In the genomic region with DNA sequence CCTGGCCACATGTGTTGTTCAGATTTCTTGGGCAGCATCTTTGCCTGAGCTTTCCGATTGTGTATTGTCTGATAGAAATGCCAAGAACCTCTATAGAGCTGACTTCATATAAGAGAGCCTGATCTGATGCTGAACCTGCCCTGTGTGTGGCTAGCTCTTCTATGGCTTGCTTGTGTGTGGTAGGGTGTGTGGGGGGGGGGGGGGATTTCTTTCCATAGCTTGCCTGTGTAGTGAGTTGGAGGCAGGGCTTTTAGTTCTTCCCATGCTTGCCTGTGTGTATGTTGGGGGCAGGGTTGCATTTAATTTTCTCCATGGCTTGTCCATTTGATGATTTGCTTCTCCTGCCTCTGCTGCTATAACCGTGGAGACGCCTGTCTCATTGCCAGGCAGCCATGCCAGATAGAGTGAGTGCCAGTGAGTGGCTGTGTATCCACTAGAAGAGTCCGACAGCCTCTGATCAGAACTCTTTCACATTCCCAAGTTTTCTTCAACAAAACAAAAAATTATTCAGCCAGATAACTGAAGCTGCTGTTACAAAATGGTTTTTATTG, we compare ENCODE assay signal across 13 mouse cellular contexts. TPM values are rescaled to one million over a fixed set of nuclear protein-coding genes. Genes with fewer than 3 reads are reported as not detected.
DNase-seq lines count a peak whose midpoint lies in the region; ATAC-seq and TF ChIP-seq lines count a peak whose summit lies in the region.
"Had no signal": no experiment of that assay in that cellular context is flagged by ENCODE, and none has a peak within 500 bp of the region (broad histone marks: within the 10 kb centered on the region; RNA-seq: fewer than 3 reads in every experiment).

No protein-coding gene starts in this region.

- intact Hi-C loops in gastrocnemius, adult 2 months (cut with DNase I) = no loop called here

- ATAC-seq in limb, embryonic 12.5 days (ENCODE audit: insufficient number of reproducible peaks, insufficient read depth, low FRiP score, low TSS enrichment, low read depth) = no peak
- ATAC-seq in forebrain, embryonic 16.5 days = peak; percentile 49
- ATAC-seq in lung, embryonic 16.5 days (ENCODE audit: low read depth) = peak; percentile 76

- peaks cover 96% of the 10 kb centered on the region for H3K36me3 ChIP-seq in limb, embryonic 12.5 days
- peaks cover 100% of the 10 kb centered on the region for H3K36me3 ChIP-seq in limb, embryonic 10.5 days
- peaks cover 13% of the 10 kb centered on the region for H3K36me3 ChIP-seq in forebrain, embryonic 16.5 days (ENCODE audit: control insufficient read depth, insufficient read depth)
- peaks cover 28% of the 10 kb centered on the region for H3K36me3 ChIP-seq in lung, embryonic 16.5 days (ENCODE audit: control insufficient read depth, insufficient read depth, low read length)

- H3K27ac ChIP-seq in gastrocnemius, adult 2 months = no peak overlapping the region
- peak overlapping the region; percentile 72; the same call in 1 of the 2 replicates for H3K27ac ChIP-seq in limb, embryonic 12.5 days
- H3K27ac ChIP-seq in limb, embryonic 10.5 days = no peak overlapping the region
- H3K27ac ChIP-seq in forebrain, embryonic 16.5 days (ENCODE audit: low read length) = peak overlapping the region; percentile 16
- H3K27ac ChIP-seq in lung, embryonic 16.5 days (ENCODE audit: low read length) = peak overlapping the region; percentile 75
- H3K27ac ChIP-seq: kidney, postnatal 0 days had no signal

- no peak overlapping the region for H3K9ac ChIP-seq in limb, embryonic 12.5 days (replicated peaks)
- no peak overlapping the region for H3K9ac ChIP-seq in forebrain, embryonic 16.5 days (replicated peaks; ENCODE audit: low read depth, low read length)
- no peak overlapping the region for H3K9ac ChIP-seq in lung, embryonic 16.5 days (ENCODE audit: low read length)

- peak; percentile 51 for DNase-seq in gastrocnemius, adult 2 months
- no peak for DNase-seq in gastrocnemius, postnatal 25 days
- DNase-seq in limb, embryonic 10.5 days (ENCODE audit: low spot score) = no peak
- DNase-seq in adrenal gland, postnatal 36 days = no peak
- no peak for DNase-seq in frontal cortex, postnatal 14 days (ENCODE audit: low spot score in 2 of 2)
- DNase-seq: thymus, postnatal 25 days had no signal

- TF ChIP-seq CTCF in gastrocnemius, adult 2 months (IDR thresholded peaks at IDR 0.05) = no peak

- H3K27me3 ChIP-seq in limb, embryonic 12.5 days = no peaks in the 10 kb centered on the region
- no peaks in the 10 kb centered on the region for H3K27me3 ChIP-seq in limb, embryonic 10.5 days (ENCODE audit: low read depth, poor library complexity, severe bottlenecking)
- no peaks in the 10 kb centered on the region for H3K27me3 ChIP-seq in forebrain, embryonic 16.5 days (replicated peaks; ENCODE audit: control insufficient read depth, insufficient read depth, low read length)
- H3K27me3 ChIP-seq in lung, embryonic 16.5 days (ENCODE audit: control insufficient read depth, insufficient read depth, low read depth, low read length) = no peaks in the 10 kb centered on the region

- H3K4me3 ChIP-seq in gastrocnemius, adult 2 months = no peak overlapping the region
- H3K4me3 ChIP-seq in limb, embryonic 12.5 days (replicated peaks) = no peak overlapping the region
- H3K4me3 ChIP-seq in limb, embryonic 10.5 days = no peak overlapping the region
- H3K4me3 ChIP-seq in forebrain, embryonic 16.5 days (replicated peaks; ENCODE audit: low read length) = no peak overlapping the region
- H3K4me3 ChIP-seq in lung, embryonic 16.5 days (ENCODE audit: low read length) = no peak overlapping the region

- peaks cover 18% of the 10 kb centered on the region for H3K4me1 ChIP-seq in limb, embryonic 12.5 days (replicated peaks)
- H3K4me1 ChIP-seq in limb, embryonic 10.5 days = no peaks in the 10 kb centered on the region
- peaks cover 31% of the 10 kb centered on the region for H3K4me1 ChIP-seq in forebrain, embryonic 16.5 days (replicated peaks; ENCODE audit: control insufficient read depth, insufficient read depth, low read length)
- H3K4me1 ChIP-seq in lung, embryonic 16.5 days (replicated peaks; ENCODE audit: control insufficient read depth, insufficient read depth, low read length) = peaks cover 9% of the 10 kb centered on the region

- WGBS in limb, embryonic 12.5 days = 92% methylated on average over 4 of the region's 4 CpGs
- 92% methylated on average over 4 of the region's 4 CpGs for WGBS in limb, embryonic 10.5 days
- 41% methylated on average over 4 of the region's 4 CpGs for WGBS in forebrain, embryonic 16.5 days
- WGBS in lung, embryonic 16.5 days = 59% methylated on average over 4 of the region's 4 CpGs

- no peaks in the 10 kb centered on the region for H3K9me3 ChIP-seq in limb, embryonic 12.5 days
- no peaks in the 10 kb centered on the region for H3K9me3 ChIP-seq in limb, embryonic 10.5 days (replicated peaks)
- no peaks in the 10 kb centered on the region for H3K9me3 ChIP-seq in forebrain, embryonic 16.5 days (ENCODE audit: control insufficient read depth, low read length)
- H3K9me3 ChIP-seq in lung, embryonic 16.5 days (ENCODE audit: control insufficient read depth, low read length) = no peaks in the 10 kb centered on the region

- H3K4me2 ChIP-seq in limb, embryonic 12.5 days = no peak overlapping the region
- H3K4me2 ChIP-seq in forebrain, embryonic 16.5 days (ENCODE audit: low read length) = no peak overlapping the region
- H3K4me2 ChIP-seq in lung, embryonic 16.5 days (ENCODE audit: low read depth, low read length) = no peak overlapping the region

RNA-seq across cellular contexts. Expression of a gene that starts 28.4 kb away (rescaled TPM):
- total RNA-seq in gastrocnemius, adult 2 months (2021) = 1 to 10 TPM in 1 of 2 experiments, under 1 TPM in 1; 0.46 to 1.1 TPM
- total RNA-seq in gastrocnemius, postnatal 25 days (2021) = 1 to 10 TPM in 1 of 2 experiments, under 1 TPM in 1; 0.48 to 1.2 TPM
- polyA plus RNA-seq in limb, embryonic 12.5 days (2016; fragmentation: Nextera tagmentation; extraction: Ambion mirVana) = 0.84 and 0.91 TPM in 2 replicates
- polyA plus RNA-seq in limb, embryonic 10.5 days (2016; fragmentation: Nextera tagmentation; extraction: Ambion mirVana) = 0.58 and 0.66 TPM in 2 replicates
- polyA plus RNA-seq in forebrain, embryonic 16.5 days (2015; fragmentation: Nextera tagmentation; extraction: Ambion mirVana) = 0.20 and 0.30 TPM in 2 replicates
- polyA plus RNA-seq in lung, embryonic 16.5 days (2015; fragmentation: Nextera tagmentation; extraction: Ambion mirVana) = 0.25 and 0.59 TPM in 2 replicates
- under 1 TPM; 0.26 to 0.43 TPM for total RNA-seq in adrenal gland, postnatal 36 days (2021)

RNA-seq across cellular contexts. Expression of a gene that starts 29.0 kb away (rescaled TPM):
- 10 to 100 TPM; 69.4 to 84.8 TPM for total RNA-seq in gastrocnemius, adult 2 months (2021)
- 10 to 100 TPM; 70.0 to 79.6 TPM for total RNA-seq in gastrocnemius, postnatal 25 days (2021)
- 266 and 271 TPM in 2 replicates for polyA plus RNA-seq in limb, embryonic 12.5 days (2016; fragmentation: Nextera tagmentation; extraction: Ambion mirVana)
- 284 and 290 TPM in 2 replicates for polyA plus RNA-seq in limb, embryonic 10.5 days (2016; fragmentation: Nextera tagmentation; extraction: Ambion mirVana)
- polyA plus RNA-seq in forebrain, embryonic 16.5 days (2015; fragmentation: Nextera tagmentation; extraction: Ambion mirVana) = 183 and 189 TPM in 2 replicates
- 350 and 360 TPM in 2 replicates for polyA plus RNA-seq in lung, embryonic 16.5 days (2015; fragmentation: Nextera tagmentation; extraction: Ambion mirVana)
- total RNA-seq in adrenal gland, postnatal 36 days (2021) = 100 to 1,000 TPM; 276 to 279 TPM

RNA-seq across cellular contexts. Expression of a gene that starts 39.5 kb away (rescaled TPM):
- not detected for total RNA-seq in gastrocnemius, adult 2 months (2021)
- total RNA-seq in gastrocnemius, postnatal 25 days (2021) = not detected
- not detected in 2 replicates for polyA plus RNA-seq in limb, embryonic 12.5 days (2016; fragmentation: Nextera tagmentation; extraction: Ambion mirVana)
- not detected in 2 replicates for polyA plus RNA-seq in limb, embryonic 10.5 days (2016; fragmentation: Nextera tagmentation; extraction: Ambion mirVana)
- 0.80 TPM in 1 of 2 replicates, not detected in the other for polyA plus RNA-seq in forebrain, embryonic 16.5 days (2015; fragmentation: Nextera tagmentation; extraction: Ambion mirVana)
- polyA plus RNA-seq in lung, embryonic 16.5 days (2015; fragmentation: Nextera tagmentation; extraction: Ambion mirVana) = not detected in 2 replicates
- total RNA-seq in adrenal gland, postnatal 36 days (2021) = not detected
- total RNA-seq: gastrocnemius, postnatal 36 days had no signal
- polyA plus RNA-seq: cortical plate, adult 2 months; kidney, postnatal 0 days; limb, embryonic 11.5 days had no signal

RNA-seq across cellular contexts. Expression of a gene that starts 59.6 kb away (rescaled TPM):
- total RNA-seq in gastrocnemius, adult 2 months (2021) = 10 to 100 TPM; 13.5 TPM
- 10 to 100 TPM; 12.5 to 15.7 TPM for total RNA-seq in gastrocnemius, postnatal 25 days (2021)
- polyA plus RNA-seq in limb, embryonic 12.5 days (2016; fragmentation: Nextera tagmentation; extraction: Ambion mirVana) = 77.7 and 79.4 TPM in 2 replicates
- polyA plus RNA-seq in limb, embryonic 10.5 days (2016; fragmentation: Nextera tagmentation; extraction: Ambion mirVana) = 70.0 and 70.9 TPM in 2 replicates
- 97.5 and 105 TPM in 2 replicates for polyA plus RNA-seq in forebrain, embryonic 16.5 days (2015; fragmentation: Nextera tagmentation; extraction: Ambion mirVana)
- polyA plus RNA-seq in lung, embryonic 16.5 days (2015; fragmentation: Nextera tagmentation; extraction: Ambion mirVana) = 85.3 and 86.3 TPM in 2 replicates
- 10 to 100 TPM; 31.6 to 34.1 TPM for total RNA-seq in adrenal gland, postnatal 36 days (2021)

Comparison
In these comparisons a context has a peak if more than half of its experiments do, and no peak if none do; other contexts are left out.
1. H3K27ac ChIP-seq: peak in limb, embryonic 12.5 days (single experiment), forebrain, embryonic 16.5 days (single experiment) and lung, embryonic 16.5 days (single experiment); none in gastrocnemius, adult 2 months (single experiment) and limb, embryonic 10.5 days (single experiment).